Mouse (Mus musculus): Measurements from ENCODE around the gene Pkp4.

DNA sequence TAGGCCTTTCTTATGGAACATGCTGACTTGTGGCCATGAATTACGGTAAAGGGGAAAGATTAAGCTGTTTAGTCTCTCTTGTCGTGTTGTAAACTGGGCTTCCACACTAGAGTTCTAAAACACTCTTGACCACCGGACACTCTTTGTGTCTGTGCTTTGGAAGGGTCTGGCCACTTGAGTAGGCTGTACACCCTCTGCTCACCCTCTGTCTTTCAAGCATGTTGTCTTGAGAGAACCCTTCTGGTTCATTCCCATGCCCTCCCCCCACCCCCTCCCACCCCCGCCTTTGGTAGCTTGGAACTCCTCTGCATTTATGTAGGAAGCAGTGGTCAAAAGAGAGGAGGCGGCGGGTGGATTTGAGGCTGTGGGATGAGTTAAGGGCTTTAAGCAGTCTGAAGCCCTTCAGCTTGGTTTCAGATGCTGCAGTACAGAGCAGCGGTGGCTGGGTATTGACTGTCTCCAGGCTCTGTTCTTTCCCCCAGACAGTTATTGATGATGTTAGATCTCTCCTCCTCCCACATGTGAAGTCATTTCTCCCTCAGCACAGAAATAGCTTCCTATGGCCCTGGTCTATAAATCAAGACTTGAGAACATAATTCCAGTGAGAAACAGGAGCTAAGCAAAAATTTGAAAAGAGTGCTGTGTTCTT is 120.4 kb downstream of the Pkp4 start:
- no peak for TF ChIP-seq EP300 (IDR thresholded peaks at IDR 0.05; ENCODE audit: low read depth)
- TF ChIP-seq CTCF (IDR thresholded peaks at IDR 0.05; ENCODE audit: low read depth) = no peak
